ENCODE assay signal across 13 mouse cellular contexts in the genomic region with DNA sequence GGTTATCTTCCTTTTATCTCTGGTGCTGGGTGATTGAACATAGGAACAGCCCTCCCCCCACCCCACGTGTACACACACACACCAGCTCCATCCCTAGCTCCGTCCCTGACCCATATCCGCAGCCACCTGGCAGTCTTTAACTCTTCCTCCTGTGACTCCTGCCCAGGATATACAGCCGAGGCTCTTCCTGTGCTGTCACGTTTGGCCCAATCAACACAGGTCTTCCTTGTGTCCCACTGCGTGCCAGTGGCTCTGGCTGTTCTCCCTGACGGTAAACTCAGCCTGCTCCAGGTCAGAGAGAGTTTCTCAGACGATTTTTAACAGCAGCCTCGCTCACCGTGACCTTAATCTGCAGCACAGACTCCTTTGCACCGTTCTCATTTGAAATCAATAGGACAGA.
A peak's percentile ranks its signal among the peaks of the same experiment; 100 is the strongest.
DNase-seq lines count a peak whose midpoint lies in the region; ATAC-seq and TF ChIP-seq lines count a peak whose summit lies in the region.
"Had no signal": no experiment of that assay in that cellular context is flagged by ENCODE, and none has a peak within 500 bp of the region (broad histone marks: within the 10 kb centered on the region; RNA-seq: fewer than 3 reads in every experiment).

No protein-coding gene starts in this region.

- DNase-seq in heart, postnatal 14 days: no peak
- DNase-seq in thymus, postnatal 14 days: peak; percentile 55
- no peak for DNase-seq in thymus, postnatal 25 days
- no peak for DNase-seq in embryonic facial prominence, embryonic 11.5 days (ENCODE audit: low spot score)
- no peak for DNase-seq in midbrain, postnatal 0 days (ENCODE audit: low spot score)
- no peak for DNase-seq in left cerebral cortex, postnatal 10 days (ENCODE audit: extremely low spot score in 1 of 2, low spot score in 2 of 2)
- DNase-seq: adrenal gland, adult 2 months; gastrocnemius, postnatal 25 days had no signal

- no peaks in the 10 kb centered on the region for H3K9me3 ChIP-seq in heart, embryonic 13.5 days
- H3K9me3 ChIP-seq in embryonic facial prominence, embryonic 11.5 days (replicated peaks; ENCODE audit: control insufficient read depth, low read length): no peaks in the 10 kb centered on the region
- no peaks in the 10 kb centered on the region for H3K9me3 ChIP-seq in midbrain, postnatal 0 days (ENCODE audit: low read length)

- TF ChIP-seq CTCF in midbrain, postnatal 0 days (IDR thresholded peaks at IDR 0.05): no peak

- intact Hi-C loops in heart, postnatal 14 days (cut with DNase I): no loop called here
- intact Hi-C loops in left cerebral cortex, postnatal 10 days (cut with DNase I): no loop called here

- H3K4me2 ChIP-seq in heart, embryonic 13.5 days: no peak overlapping the region
- no peak overlapping the region for H3K4me2 ChIP-seq in embryonic facial prominence, embryonic 11.5 days (ENCODE audit: low read depth, low read length)
- H3K4me2 ChIP-seq in midbrain, postnatal 0 days (ENCODE audit: low read depth, low read length, poor library complexity, severe bottlenecking): no peak overlapping the region

- H3K4me3 ChIP-seq in heart, embryonic 13.5 days: no peak overlapping the region
- no peak overlapping the region for H3K4me3 ChIP-seq in embryonic facial prominence, embryonic 11.5 days (ENCODE audit: low read depth, low read length)
- H3K4me3 ChIP-seq in midbrain, postnatal 0 days (ENCODE audit: low read depth, low read length): no peak overlapping the region
- H3K4me3 ChIP-seq: myocyte had no signal

- 61% methylated on average over 11 of the region's 11 CpGs for WGBS in heart, embryonic 13.5 days
- 56% methylated on average over 11 of the region's 11 CpGs for WGBS in embryonic facial prominence, embryonic 11.5 days
- 35% methylated on average over 11 of the region's 11 CpGs for WGBS in midbrain, postnatal 0 days

- H3K27me3 ChIP-seq in heart, embryonic 13.5 days (replicated peaks): no peaks in the 10 kb centered on the region
- no peaks in the 10 kb centered on the region for H3K27me3 ChIP-seq in embryonic facial prominence, embryonic 11.5 days (ENCODE audit: control insufficient read depth, insufficient read depth, low read length)
- no peaks in the 10 kb centered on the region for H3K27me3 ChIP-seq in midbrain, postnatal 0 days (ENCODE audit: insufficient read depth, low read length)
- H3K27me3 ChIP-seq: CH12.LX had no signal

- H3K27ac ChIP-seq in heart, embryonic 13.5 days (replicated peaks): no peak overlapping the region
- H3K27ac ChIP-seq in embryonic facial prominence, embryonic 11.5 days (replicated peaks; ENCODE audit: low read depth, low read length): no peak overlapping the region
- peak overlapping the region; percentile 4; the same call in 1 of the 2 replicates for H3K27ac ChIP-seq in midbrain, postnatal 0 days (ENCODE audit: low read depth, low read length)
- H3K27ac ChIP-seq: liver, embryonic 14.5 days; stomach, postnatal 0 days had no signal

- H3K9ac ChIP-seq in heart, embryonic 13.5 days: peak overlapping the region; percentile 42
- peak overlapping the region; percentile 28 for H3K9ac ChIP-seq in embryonic facial prominence, embryonic 11.5 days (replicated peaks; ENCODE audit: low read length)
- no peak overlapping the region for H3K9ac ChIP-seq in midbrain, postnatal 0 days (replicated peaks; ENCODE audit: low read length, poor library complexity, severe bottlenecking)
- H3K9ac ChIP-seq: liver, embryonic 14.5 days had no signal

- peaks cover 90% of the 10 kb centered on the region for H3K4me1 ChIP-seq in heart, embryonic 13.5 days
- H3K4me1 ChIP-seq in embryonic facial prominence, embryonic 11.5 days (ENCODE audit: control insufficient read depth, insufficient read depth, low read length): peaks cover under 1% of the 10 kb centered on the region
- H3K4me1 ChIP-seq in midbrain, postnatal 0 days (ENCODE audit: insufficient read depth, low read length): peaks cover 13% of the 10 kb centered on the region; the same call in 1 of the 2 replicates

- ATAC-seq in heart, embryonic 13.5 days (ENCODE audit: extremely low read depth, insufficient number of reproducible peaks, low FRiP score, low TSS enrichment): no peak
- ATAC-seq in embryonic facial prominence, embryonic 11.5 days (replicated peaks; ENCODE audit: insufficient number of reproducible peaks, low FRiP score, low TSS enrichment, low read depth): no peak
- no peak for ATAC-seq in midbrain, postnatal 0 days (ENCODE audit: low FRiP score)

- H3K36me3 ChIP-seq in heart, embryonic 13.5 days: no peaks in the 10 kb centered on the region
- H3K36me3 ChIP-seq in embryonic facial prominence, embryonic 11.5 days (replicated peaks; ENCODE audit: control insufficient read depth, insufficient read depth, low read depth, low read length): no peaks in the 10 kb centered on the region
- H3K36me3 ChIP-seq in midbrain, postnatal 0 days (ENCODE audit: insufficient read depth, low read length): no peaks in the 10 kb centered on the region
